Mouse (Mus musculus) liver, embryonic 13.5 days (tissue): ENCODE measurements around the gene Tpo. TPM values are rescaled to one million over a fixed set of nuclear protein-coding genes. Genes with fewer than 3 reads are reported as not detected.

Experiments
- ATAC-seq: fragments of 200-750 bp; cut with Nextera tagmentation; 2 replicates; pipeline ENCODE4 v1.8.0; 2017; ENCODE audit warnings: low read depth, mild to moderate bottlenecking, moderate number of reproducible peaks, moderate library complexity
- DNase-seq: peaks from one replicate; pipeline ENCODE4 v3.0.0; 2022
- H3K27ac ChIP-seq: fragments of 300-500 bp; sonication (generic); 2 replicates; pipeline ENCODE4 v1.5.1; 2015; ENCODE audit warnings: moderate library complexity, mild to moderate bottlenecking, inconsistent platforms
- H3K27me3 ChIP-seq: fragments of 300-500 bp; sonication (generic); 2 replicates; pipeline ENCODE4 v1.6.1; 2015; ENCODE audit warnings: mild to moderate bottlenecking, inconsistent platforms
- H3K36me3 ChIP-seq: fragments of 300-500 bp; sonication (generic); 2 replicates; pipeline ENCODE4 v1.6.1; 2015; ENCODE audit warnings: mild to moderate bottlenecking, inconsistent platforms
- H3K4me1 ChIP-seq: fragments of 300-500 bp; sonication (generic); replicated peaks from 2 replicates; pipeline ENCODE4 v1.6.1; 2015; ENCODE audit warnings: inconsistent platforms
- H3K4me2 ChIP-seq: fragments of 300-500 bp; sonication (generic); 2 replicates; pipeline ENCODE4 v1.6.1; 2015; ENCODE audit warnings: inconsistent platforms, mild to moderate bottlenecking, moderate library complexity
- H3K4me3 ChIP-seq: fragments of 300-500 bp; sonication (generic); replicated peaks from 2 replicates; pipeline ENCODE4 v1.5.1; 2015; ENCODE audit warnings: mild to moderate bottlenecking, inconsistent platforms
- H3K9ac ChIP-seq: fragments of 300-500 bp; sonication (generic); 2 replicates; pipeline ENCODE4 v1.6.1; 2015; ENCODE audit warnings: mild to moderate bottlenecking, inconsistent platforms
- H3K9me3 ChIP-seq: fragments of 300-500 bp; sonication (generic); replicated peaks from 2 replicates; pipeline ENCODE4 v1.6.1; 2016; ENCODE audit warnings: inconsistent platforms
- WGBS: fragments of 180-500 bp; shearing (Covaris S2); methylation state at CpG from one replicate; pipeline ENCODE4 v1.1.7; 2015; ENCODE audit not compliant: insufficient replicate concordance; 5-methylcytosine and 5-hydroxymethylcytosine counted together
- polyA plus RNA-seq: library from polyadenylated mRNA; unstranded; fragments of >200 nt; fragmentation: Nextera tagmentation; extraction: Ambion mirVana; gene quantifications from 2 replicates; pipeline ENCODE4 v1.2.1, GENCODE M21; 2015

Tpo gene
- polyA plus RNA-seq, 1 experiment from 2014 or later: not detected

- no peaks in the 10 kb centered on the region for H3K4me1 ChIP-seq
- H3K9ac ChIP-seq: no peak overlapping the region
- no peaks in the 10 kb centered on the region for H3K9me3 ChIP-seq
- H3K36me3 ChIP-seq: no peaks in the 10 kb centered on the region
- H3K27ac ChIP-seq: no peak overlapping the region
- H3K4me3 ChIP-seq: no peak overlapping the region
- H3K27me3 ChIP-seq: no peaks in the 10 kb centered on the region
- no peak overlapping the region for H3K4me2 ChIP-seq
- DNase-seq: no peak
- ATAC-seq: no peak
Measured at GRCm38 (mm10) chr12:30035841-30036568, 96.4 kb downstream of the Tpo start.

DNA sequence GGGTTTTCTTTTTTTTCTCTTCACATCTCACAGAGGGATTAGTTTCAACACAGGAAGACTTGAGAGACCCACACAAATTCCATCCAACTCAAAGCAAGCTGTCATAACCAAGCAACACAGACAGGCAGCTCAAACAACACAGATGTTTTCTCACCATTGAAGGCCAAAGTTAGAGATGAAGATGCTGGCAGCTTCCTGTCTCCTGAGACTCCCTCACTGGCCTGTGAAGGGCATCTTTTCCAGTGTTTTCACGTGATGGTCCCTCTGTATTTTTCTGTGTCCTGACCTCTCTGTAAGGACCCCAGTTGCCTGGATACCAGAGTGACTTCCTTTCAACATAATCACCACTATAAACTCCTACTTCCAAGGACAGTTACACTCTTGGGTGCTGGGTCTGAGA, 97.0 kb downstream of the Tpo start:
- Histone ChIP-seq H3K36me3 (no peaks in the 10 kb centered on the region), H3K9me3 (no peaks in the 10 kb centered on the region), H3K4me2 (no peak overlapping the region), H3K9ac (no peak overlapping the region), H3K4me3 (no peak overlapping the region), H3K27ac (no peak overlapping the region), H3K27me3 (no peaks in the 10 kb centered on the region), H3K4me1 (no peaks in the 10 kb centered on the region)
- DNase-seq (no peak), ATAC-seq (no peak)
- 25% methylated on average over 1 of the region's 1 CpGs for WGBS

- no peak overlapping the region for H3K4me3 ChIP-seq
- no peak overlapping the region for H3K4me2 ChIP-seq
- no peak overlapping the region for H3K27ac ChIP-seq
- 76% methylated on average over 5 of the region's 5 CpGs for WGBS
- ATAC-seq (no peak), DNase-seq (no peak)
- H3K9ac ChIP-seq: no peak overlapping the region
- no peaks in the 10 kb centered on the region for H3K36me3 ChIP-seq
- H3K9me3 ChIP-seq: no peaks in the 10 kb centered on the region
- H3K4me1 ChIP-seq: no peaks in the 10 kb centered on the region
- no peaks in the 10 kb centered on the region for H3K27me3 ChIP-seq
Measured at GRCm38 (mm10) chr12:30034681-30035080, 97.7 kb downstream of the Tpo start.

GRCm38 (mm10) chr12:30030571-30030970, 101.9 kb downstream of the Tpo start:
- Histone ChIP-seq H3K4me3 (no peak overlapping the region), H3K27ac (no peak overlapping the region), H3K27me3 (no peaks in the 10 kb centered on the region), H3K9ac (no peak overlapping the region), H3K9me3 (no peaks in the 10 kb centered on the region), H3K36me3 (no peaks in the 10 kb centered on the region), H3K4me2 (no peak overlapping the region), H3K4me1 (no peaks in the 10 kb centered on the region)
- 36% methylated on average over 5 of the region's 5 CpGs for WGBS
- no peak for ATAC-seq
- DNase-seq: no peak

- 78% methylated on average over 1 of the region's 1 CpGs for WGBS
- Histone ChIP-seq H3K4me3 (no peak overlapping the region), H3K9ac (no peak overlapping the region), H3K36me3 (no peaks in the 10 kb centered on the region), H3K27me3 (no peaks in the 10 kb centered on the region), H3K4me1 (no peaks in the 10 kb centered on the region), H3K4me2 (no peak overlapping the region), H3K9me3 (no peaks in the 10 kb centered on the region), H3K27ac (no peak overlapping the region)
- DNase-seq (no peak), ATAC-seq (no peak)
Measured at GRCm38 (mm10) chr12:30029111-30029510, 103.3 kb downstream of the Tpo start.

DNA sequence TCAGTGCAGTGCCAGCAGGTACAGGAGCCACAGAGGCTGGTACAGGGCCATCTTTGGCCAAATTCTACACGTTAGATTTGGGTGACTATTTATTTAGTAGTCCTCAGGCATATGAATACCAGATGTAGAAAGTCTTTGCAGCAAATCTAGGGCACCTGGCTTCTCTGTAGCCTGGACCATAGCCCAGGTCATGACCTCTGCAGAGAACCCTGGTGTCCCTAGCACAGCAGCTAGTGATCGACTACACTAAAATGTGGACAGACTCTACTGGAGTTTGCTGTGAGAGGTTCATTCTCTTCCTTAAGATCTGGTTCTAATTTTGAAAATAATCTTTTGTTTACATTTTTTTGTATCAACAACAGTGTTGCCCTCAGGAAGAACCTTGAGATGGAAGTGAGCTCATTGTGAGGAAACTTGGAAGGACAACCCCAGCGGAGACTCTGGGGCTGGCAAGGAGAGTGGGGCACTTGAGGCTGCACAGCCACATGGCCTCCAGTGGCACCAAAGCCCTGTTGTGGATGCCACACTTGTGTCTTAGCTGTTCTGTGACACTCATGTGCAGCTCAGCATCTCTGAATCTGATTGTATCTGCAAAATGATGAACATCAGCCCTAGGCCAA, 104.6 kb downstream of the Tpo start:
- 63% methylated on average over 3 of the region's 3 CpGs for WGBS
- no peak overlapping the region for H3K4me2 ChIP-seq
- no peak overlapping the region for H3K9ac ChIP-seq
- H3K27ac ChIP-seq: no peak overlapping the region
- ATAC-seq (no peak), DNase-seq (no peak)
- no peaks in the 10 kb centered on the region for H3K27me3 ChIP-seq
- no peaks in the 10 kb centered on the region for H3K9me3 ChIP-seq
- H3K4me3 ChIP-seq: no peak overlapping the region
- H3K4me1 ChIP-seq: no peaks in the 10 kb centered on the region
- no peaks in the 10 kb centered on the region for H3K36me3 ChIP-seq

- no peak overlapping the region for H3K27ac ChIP-seq
- H3K4me1 ChIP-seq: no peaks in the 10 kb centered on the region
- DNase-seq (no peak), ATAC-seq (no peak)
- H3K4me3 ChIP-seq: no peak overlapping the region
- no peak overlapping the region for H3K9ac ChIP-seq
- H3K9me3 ChIP-seq: no peaks in the 10 kb centered on the region
- H3K27me3 ChIP-seq: no peaks in the 10 kb centered on the region
- no peaks in the 10 kb centered on the region for H3K36me3 ChIP-seq
- 48% methylated on average over 2 of the region's 2 CpGs for WGBS
- H3K4me2 ChIP-seq: no peak overlapping the region
Measured at GRCm38 (mm10) chr12:30024264-30024825, 108.1 kb downstream of the Tpo start.

GRCm38 (mm10) chr12:30023491-30023890, 108.9 kb downstream of the Tpo start:
- DNase-seq (no peak), ATAC-seq (no peak)
- Histone ChIP-seq H3K27me3 (no peaks in the 10 kb centered on the region), H3K9ac (no peak overlapping the region), H3K36me3 (no peaks in the 10 kb centered on the region), H3K4me3 (no peak overlapping the region), H3K4me1 (no peaks in the 10 kb centered on the region), H3K9me3 (no peaks in the 10 kb centered on the region), H3K27ac (no peak overlapping the region), H3K4me2 (no peak overlapping the region)
- WGBS: 47% methylated on average over 3 of the region's 3 CpGs

- ATAC-seq: no peak
- Histone ChIP-seq H3K9me3 (no peaks in the 10 kb centered on the region), H3K4me2 (no peak overlapping the region), H3K9ac (no peak overlapping the region), H3K27ac (no peak overlapping the region), H3K4me3 (no peak overlapping the region), H3K36me3 (no peaks in the 10 kb centered on the region), H3K27me3 (no peaks in the 10 kb centered on the region), H3K4me1 (no peaks in the 10 kb centered on the region)
- no peak for DNase-seq
Measured at GRCm38 (mm10) chr12:30020447-30020846, 112.0 kb downstream of the Tpo start.

- ATAC-seq (no peak), DNase-seq (no peak)
- no peaks in the 10 kb centered on the region for H3K36me3 ChIP-seq
- H3K4me2 ChIP-seq: no peak overlapping the region
- no peak overlapping the region for H3K27ac ChIP-seq
- no peak overlapping the region for H3K9ac ChIP-seq
- H3K9me3 ChIP-seq: no peaks in the 10 kb centered on the region
- no peak overlapping the region for H3K4me3 ChIP-seq
- no peaks in the 10 kb centered on the region for H3K27me3 ChIP-seq
- H3K4me1 ChIP-seq: no peaks in the 10 kb centered on the region
- 54% methylated on average over 3 of the region's 3 CpGs for WGBS
Measured at GRCm38 (mm10) chr12:30017131-30017530, 115.3 kb downstream of the Tpo start.

DNA sequence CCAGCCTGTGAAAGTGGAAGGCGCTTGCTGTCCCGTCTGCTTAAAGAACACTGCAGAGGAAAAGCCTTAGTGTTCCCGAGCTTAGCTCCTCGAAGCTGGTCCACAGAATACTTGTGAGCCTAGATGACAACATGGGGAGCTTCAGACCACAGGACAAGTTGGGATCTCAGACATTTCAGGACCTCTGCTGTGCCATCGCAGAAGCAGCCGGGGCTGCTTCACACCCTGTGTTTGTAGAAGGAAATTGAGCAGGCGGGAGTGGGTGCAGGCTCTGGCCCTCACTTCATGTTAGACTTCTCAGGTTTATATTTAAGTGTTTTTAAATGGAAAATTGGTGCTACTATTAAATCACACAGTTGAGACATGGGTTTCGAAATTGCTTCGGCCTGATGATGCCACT, 116.9 kb downstream of the Tpo start:
- DNase-seq: no peak
- H3K9ac ChIP-seq: no peak overlapping the region
- H3K4me2 ChIP-seq: no peak overlapping the region
- ATAC-seq: no peak
- no peaks in the 10 kb centered on the region for H3K36me3 ChIP-seq
- no peaks in the 10 kb centered on the region for H3K4me1 ChIP-seq
- no peak overlapping the region for H3K4me3 ChIP-seq
- H3K9me3 ChIP-seq: no peaks in the 10 kb centered on the region
- WGBS: 79% methylated on average over 9 of the region's 9 CpGs
- H3K27ac ChIP-seq: no peak overlapping the region
- H3K27me3 ChIP-seq: no peaks in the 10 kb centered on the region

DNA sequence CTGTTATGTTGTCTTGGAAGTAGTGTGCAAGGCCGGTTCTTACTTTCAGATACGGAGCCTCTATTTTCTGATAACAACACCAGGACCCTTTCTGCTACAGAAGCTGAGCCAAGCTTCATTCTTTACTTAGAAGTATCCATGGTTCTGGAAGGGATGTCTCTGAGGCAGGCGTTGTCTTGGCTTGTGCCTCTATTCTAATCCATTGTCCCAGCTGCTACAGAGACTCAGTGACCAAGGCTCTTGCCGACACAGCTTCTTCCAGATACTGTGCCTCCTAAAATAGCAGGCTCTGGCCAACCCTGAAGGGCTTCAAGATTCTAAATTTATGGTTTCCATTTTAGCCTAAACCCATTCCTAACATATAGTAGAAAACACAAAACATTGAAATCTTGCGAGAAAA, 123.7 kb downstream of the Tpo start:
- ATAC-seq: no peak
- WGBS: 62% methylated on average over 5 of the region's 5 CpGs

More for the DNA sequence above, 123.7 kb downstream of the Tpo start:
- Histone ChIP-seq H3K4me2 (no peak overlapping the region), H3K4me3 (no peak overlapping the region), H3K9ac (no peak overlapping the region), H3K27ac (no peak overlapping the region), H3K4me1 (no peaks in the 10 kb centered on the region), H3K9me3 (no peaks in the 10 kb centered on the region), H3K27me3 (no peaks in the 10 kb centered on the region), H3K36me3 (no peaks in the 10 kb centered on the region)
- DNase-seq: no peak
